Mouse (Mus musculus): ENCODE data around the gene Pgghg. TPM values are rescaled to one million over a fixed set of nuclear protein-coding genes. Genes with fewer than 3 reads are reported as not detected.

The Pgghg gene
- total and polyA plus RNA-seq, 3 experiments: 3.0 to 7.2 TPM; not detected in 1

DNA sequence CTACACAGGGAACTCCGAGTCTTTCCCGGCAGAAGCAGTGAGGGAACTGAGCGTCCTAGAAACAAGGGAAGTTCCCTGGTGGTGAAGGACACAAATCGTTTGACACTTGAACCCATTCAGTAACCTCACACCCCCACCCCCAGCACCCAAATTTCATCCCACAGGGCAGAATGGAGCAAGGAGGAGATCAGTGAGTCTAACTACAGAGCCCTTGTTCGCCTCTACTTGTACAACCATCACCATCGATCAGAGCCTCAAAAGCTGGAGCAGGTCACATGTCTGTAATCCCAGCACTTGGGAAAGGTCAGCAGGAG is 15.3 kb downstream of the Pgghg start:
- Histone ChIP-seq H3K9me3 (replicated peaks; ENCODE audit: insufficient read depth, low read length) (no peaks in the 10 kb centered on the region), H3K36me3 (ENCODE audit: control insufficient read depth in 1 of 2, insufficient read depth in 2 of 2, low read length in 2 of 2) (peaks cover 0 to 14% of the 10 kb centered on the region in 2 experiments; a peak in 2 of 4 replicates), H3K9ac (ENCODE audit: control insufficient read depth, low read depth, low read length, poor library complexity, severe bottlenecking) (peak overlapping the region; percentile 48), H3K27ac (ENCODE audit: control insufficient read depth, low read depth, low read length) (peak overlapping the region; percentile 50), H3K4me3 (ENCODE audit: control insufficient read depth in 1 of 2, insufficient read depth in 1 of 2, low read depth in 2 of 2, low read length in 2 of 2) (peak overlapping the region; percentile 69 to 70), H3K79me2 (ENCODE audit: control insufficient read depth, insufficient read depth, low read length, poor library complexity) (peaks cover 29% of the 10 kb centered on the region), H3K4me1 (ENCODE audit: control insufficient read depth in 1 of 2, insufficient read depth in 2 of 2, low read length in 2 of 2) (peaks cover 0 to 21% of the 10 kb centered on the region in 2 experiments; a peak in 3 of 4 replicates), H3K27me3 (ENCODE audit: control insufficient read depth in 1 of 2, insufficient read depth in 2 of 2, low read length in 2 of 2) (no peaks in the 10 kb centered on the region; a peak in 1 of 4 replicates)
- no peak for DNase-seq (ENCODE audit: low read depth, low spot score)
- TF ChIP-seq CHD2 (IDR thresholded peaks at IDR 0.05; ENCODE audit: low read length) (peak; percentile 6; the same call in 1 of the 2 replicates), GABPA (IDR thresholded peaks at IDR 0.05; ENCODE audit: low read depth, low read length) (no peak)

- Histone ChIP-seq H3K9me3 (replicated peaks; ENCODE audit: insufficient read depth, low read length) (no peaks in the 10 kb centered on the region), H3K4me3 (ENCODE audit: control insufficient read depth in 1 of 2, insufficient read depth in 1 of 2, low read depth in 2 of 2, low read length in 2 of 2) (no peak overlapping the region), H3K36me3 (ENCODE audit: control insufficient read depth in 1 of 2, insufficient read depth in 2 of 2, low read length in 2 of 2) (peaks cover 0 to 2% of the 10 kb centered on the region in 2 experiments; a peak in 1 of 4 replicates), H3K27ac (ENCODE audit: control insufficient read depth, low read depth, low read length) (no peak overlapping the region), H3K79me2 (ENCODE audit: control insufficient read depth, insufficient read depth, low read length, poor library complexity) (peaks cover 13% of the 10 kb centered on the region), H3K4me1 (ENCODE audit: control insufficient read depth in 1 of 2, insufficient read depth in 2 of 2, low read length in 2 of 2) (peaks cover 0 to 10% of the 10 kb centered on the region in 2 experiments; a peak in 2 of 4 replicates), H3K9ac (ENCODE audit: control insufficient read depth, low read depth, low read length, poor library complexity, severe bottlenecking) (no peak overlapping the region), H3K27me3 (ENCODE audit: control insufficient read depth in 1 of 2, insufficient read depth in 2 of 2, low read length in 2 of 2) (peaks cover 0 to 6% of the 10 kb centered on the region in 2 experiments; a peak in 3 of 4 replicates)
- TF ChIP-seq RAD21 (IDR thresholded peaks at IDR 0.05; ENCODE audit: low read depth, low read length) (peak; percentile 63), ZC3H11A (IDR thresholded peaks at IDR 0.05; ENCODE audit: low read depth, low read length) (peak; percentile 32), CTCF (IDR thresholded peaks at IDR 0.05 in 2 of 3, conservative IDR thresholded peaks at IDR 0.05 in 1 of 3; ENCODE audit: control insufficient read depth in 1 of 3, insufficient read depth in 1 of 3, low read depth in 2 of 3, low read length in 3 of 3, poor library complexity in 1 of 3, severe bottlenecking in 1 of 3) (peak in 2 of 3 experiments; percentile 27 to 57; a peak in 3 of 6 replicates), HCFC1 (IDR thresholded peaks at IDR 0.05; ENCODE audit: low read depth, low read length) (no peak), BHLHE40 (IDR thresholded peaks at IDR 0.05; ENCODE audit: borderline replicate concordance, low read depth, low read length) (no peak), GATA1 (IDR thresholded peaks at IDR 0.05; ENCODE audit: low read depth, low read length) (no peak), POLR2A (IDR thresholded peaks at IDR 0.05; ENCODE audit: control insufficient read depth in 1 of 2, insufficient read depth in 1 of 2, low read depth in 1 of 2, low read length in 2 of 2, poor library complexity in 1 of 2) (no peak), EP300 (IDR thresholded peaks at IDR 0.05; ENCODE audit: low read depth in 1 of 2, low read length in 2 of 2) (no peak), ZKSCAN1 (IDR thresholded peaks at IDR 0.05; ENCODE audit: low read depth, low read length) (no peak), TBP (IDR thresholded peaks at IDR 0.05; ENCODE audit: low read depth, low read length) (no peak), RCOR1 (IDR thresholded peaks at IDR 0.05; ENCODE audit: low read depth, low read length) (no peak), MAX (IDR thresholded peaks at IDR 0.05; ENCODE audit: low read length) (no peak), ZMIZ1 (IDR thresholded peaks at IDR 0.05; ENCODE audit: low read depth, low read length) (no peak), TCF12 (IDR thresholded peaks at IDR 0.05; ENCODE audit: low read depth, low read length) (no peak), JUND (IDR thresholded peaks at IDR 0.05; ENCODE audit: low read depth, low read length) (no peak), POLR2AphosphoS5 (IDR thresholded peaks at IDR 0.05; ENCODE audit: borderline replicate concordance, low read depth, low read length) (no peak), MAFK (IDR thresholded peaks at IDR 0.05; ENCODE audit: borderline replicate concordance, low read depth, low read length) (no peak), MYC (IDR thresholded peaks at IDR 0.05; ENCODE audit: low read depth, low read length) (no peak), ETS1 (IDR thresholded peaks at IDR 0.05; ENCODE audit: low read depth, low read length) (no peak), CHD1 (IDR thresholded peaks at IDR 0.05; ENCODE audit: low read depth, low read length) (no peak), NELFE (IDR thresholded peaks at IDR 0.05; ENCODE audit: low read depth, low read length) (no peak), USF2 (IDR thresholded peaks at IDR 0.05; ENCODE audit: borderline replicate concordance in 1 of 2, insufficient read depth in 1 of 2, low read depth in 1 of 2, low read length in 2 of 2) (no peak), SMC3 (IDR thresholded peaks at IDR 0.05; ENCODE audit: low read depth, low read length) (peak; percentile 63), USF1 (IDR thresholded peaks at IDR 0.05; ENCODE audit: low read depth, low read length) (no peak)
- no peak for DNase-seq (ENCODE audit: low read depth, low spot score)
Observed at GRCm38 (mm10) chr7:140959181-140959901, 18.1 kb downstream of the Pgghg start.

Measured in MEL (cell line).